Mouse (Mus musculus) C2C12 (cell line): ENCODE measurements around the gene Otud1. TPM values are rescaled to one million over a fixed set of nuclear protein-coding genes. Genes with fewer than 3 reads are reported as not detected.

Source experiments
- H3K27me3 ChIP-seq: one replicate; pipeline ENCODE4 v1.6.1; 2011; ENCODE audit not compliant: control insufficient read depth, insufficient read depth, insufficient read length
- H3K36me3 ChIP-seq: one replicate; pipeline ENCODE4 v1.6.1; 2011; ENCODE audit not compliant: control insufficient read depth, insufficient read depth
- H3K4me3 ChIP-seq: one replicate; pipeline ENCODE4 v1.5.1; 2011; ENCODE audit warnings: mild to moderate bottlenecking, control low read depth; ENCODE audit not compliant: poor library complexity, insufficient read depth, severe bottlenecking
- H3K79me2 ChIP-seq: one replicate; pipeline ENCODE4 v1.6.1; 2011; ENCODE audit not compliant: control insufficient read depth, insufficient read depth
- H3K79me3 ChIP-seq: one replicate; pipeline ENCODE4 v1.6.1; 2011; ENCODE audit warnings: low read depth, control low read depth
- H3ac ChIP-seq: one replicate; pipeline ENCODE3; 2011; ENCODE audit warnings: low read depth; ENCODE audit not compliant: control insufficient read depth, insufficient read length
- CEBPB ChIP-seq: IDR thresholded peaks from one replicate; pipeline ENCODE4 v1.6.1; 2011; ENCODE audit warnings: low read depth, mild to moderate bottlenecking, control low read depth, moderate library complexity
- CTCF ChIP-seq: IDR thresholded peaks from one replicate; pipeline ENCODE4 v1.5.1; 2011; ENCODE audit not compliant: control insufficient read depth, insufficient read depth, insufficient read length
- FOSL1 ChIP-seq: IDR thresholded peaks from one replicate; pipeline ENCODE4 v1.8.0; 2011; ENCODE audit warnings: mild to moderate bottlenecking, low read length; ENCODE audit not compliant: poor library complexity, insufficient read depth, severe bottlenecking
- MAX ChIP-seq: IDR thresholded peaks from one replicate; pipeline ENCODE4 v1.6.1; 2011; ENCODE audit warnings: mild to moderate bottlenecking, control low read depth
- MYOD1 ChIP-seq: IDR thresholded peaks from one replicate; pipeline ENCODE4 v1.6.1; 2011; ENCODE audit warnings: low read depth; ENCODE audit not compliant: control insufficient read depth, insufficient read length
- MYOG ChIP-seq: IDR thresholded peaks from one replicate; pipeline ENCODE4 v1.6.1; 2011; ENCODE audit not compliant: control insufficient read depth, insufficient read length; ENCODE audit errors: extremely low read depth
- USF1 ChIP-seq: IDR thresholded peaks from one replicate; pipeline ENCODE4 v1.6.1; 2011; ENCODE audit warnings: low read depth, mild to moderate bottlenecking, control low read depth, moderate library complexity
- polyA plus RNA-seq: library from polyadenylated mRNA; unstranded; fragments of >200 nt; fragmentation: generic; extraction: Trizol; gene quantifications from one replicate; pipeline ENCODE4 v1.2.1, GENCODE M21; 2012; ENCODE audit warnings: missing spikeins

Gene Otud1
- polyA plus RNA-seq, 1 experiment, result 1.6 TPM

DNA sequence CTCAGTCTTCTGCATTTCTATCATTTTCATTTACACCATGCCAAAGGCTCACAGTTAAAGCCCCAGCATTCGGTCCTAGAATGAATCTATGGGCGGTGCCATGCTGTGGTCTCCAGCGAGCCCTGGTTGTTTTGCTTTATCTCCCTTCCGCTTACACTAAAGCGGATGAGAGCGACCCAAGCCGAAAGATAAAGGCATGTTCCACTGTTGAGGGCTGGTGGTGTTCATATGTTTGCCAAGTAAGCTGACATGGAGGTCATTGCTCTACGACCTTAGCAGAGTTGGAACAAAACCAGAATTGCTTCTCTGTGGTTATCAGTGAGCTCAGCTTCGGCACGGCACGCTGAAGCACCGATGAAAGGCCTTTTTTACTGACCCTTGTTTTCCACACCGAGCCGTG is 32.5 kb downstream of the Otud1 start:
- no peak for TF ChIP-seq CEBPB
- TF ChIP-seq USF1, result no peak
- no peak for TF ChIP-seq MAX
- no peak for TF ChIP-seq MYOG
- no peak for TF ChIP-seq FOSL1
- TF ChIP-seq MYOD1, result no peak
- TF ChIP-seq CTCF, result no peak
- Histone ChIP-seq H3K4me3 (no peak overlapping the region), H3K79me3 (no peaks in the 10 kb centered on the region), H3ac (no peak overlapping the region), H3K79me2 (no peaks in the 10 kb centered on the region), H3K27me3 (no peaks in the 10 kb centered on the region), H3K36me3 (no peaks in the 10 kb centered on the region)

DNA sequence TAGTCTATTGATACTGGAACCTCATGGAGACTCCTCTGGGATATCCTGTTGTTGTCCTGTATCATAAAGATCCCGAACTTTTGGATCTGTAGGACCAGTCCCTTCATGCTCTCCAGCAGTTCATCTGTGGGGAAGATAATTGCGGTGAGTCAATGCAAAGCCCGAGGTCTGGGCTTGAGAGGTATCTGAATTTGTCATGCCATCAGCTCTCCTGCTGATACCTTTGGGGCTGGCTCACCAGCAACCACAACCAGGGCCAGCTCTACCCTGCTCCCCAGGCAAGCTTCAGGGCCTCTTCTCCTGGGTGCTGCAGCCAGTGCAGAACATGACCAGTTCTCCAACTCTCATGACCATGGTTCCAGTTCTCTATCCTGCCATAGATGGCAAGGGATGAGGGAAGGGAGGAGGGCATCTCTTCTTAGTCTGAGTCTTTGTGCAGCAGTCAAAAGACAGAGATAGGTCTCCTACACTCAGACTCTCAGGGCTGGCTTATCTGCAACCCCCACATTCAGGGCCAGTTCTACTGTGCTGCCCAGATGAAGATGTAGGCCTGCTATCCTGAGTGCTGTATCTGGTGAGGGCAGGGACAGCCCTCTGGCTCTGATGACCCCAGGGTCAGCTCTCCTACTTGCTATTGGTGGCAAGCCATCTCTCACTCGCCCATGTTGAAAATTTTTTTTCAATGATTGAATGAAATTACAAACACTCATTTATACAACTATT is 42.2 kb downstream of the Otud1 start:
- Histone ChIP-seq H3K79me2 (no peaks in the 10 kb centered on the region), H3K4me3 (no peak overlapping the region), H3K79me3 (no peaks in the 10 kb centered on the region), H3K27me3 (no peaks in the 10 kb centered on the region), H3ac (no peak overlapping the region), H3K36me3 (no peaks in the 10 kb centered on the region)
- TF ChIP-seq FOSL1, result no peak
- TF ChIP-seq MAX, result no peak
- TF ChIP-seq CEBPB, result no peak

DNA sequence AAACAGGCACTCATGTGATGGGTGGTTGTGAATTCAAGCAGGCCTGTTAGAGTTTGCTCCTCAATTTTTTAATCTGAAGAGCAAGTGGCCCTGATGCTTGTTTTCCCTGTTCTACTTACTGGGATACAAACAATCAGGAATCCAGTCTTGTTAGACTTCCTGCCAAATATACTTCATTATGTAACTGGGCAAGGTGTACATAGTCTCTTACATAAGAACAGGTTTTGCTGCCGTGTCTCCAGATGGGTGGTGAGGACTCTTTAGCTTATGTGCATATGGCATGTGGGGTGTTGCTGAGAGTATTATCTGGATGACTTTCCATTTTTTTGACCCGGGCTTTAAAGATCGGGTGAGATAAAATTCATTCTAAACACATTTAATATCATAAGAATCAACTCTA is 43.8 kb downstream of the Otud1 start:
- Histone ChIP-seq H3K27me3 (no peaks in the 10 kb centered on the region), H3ac (no peak overlapping the region), H3K36me3 (no peaks in the 10 kb centered on the region), H3K4me3 (no peak overlapping the region), H3K79me2 (no peaks in the 10 kb centered on the region), H3K79me3 (no peaks in the 10 kb centered on the region)
- TF ChIP-seq CTCF (no peak), MYOG (no peak), CEBPB (no peak), FOSL1 (no peak), USF1 (no peak)

DNA sequence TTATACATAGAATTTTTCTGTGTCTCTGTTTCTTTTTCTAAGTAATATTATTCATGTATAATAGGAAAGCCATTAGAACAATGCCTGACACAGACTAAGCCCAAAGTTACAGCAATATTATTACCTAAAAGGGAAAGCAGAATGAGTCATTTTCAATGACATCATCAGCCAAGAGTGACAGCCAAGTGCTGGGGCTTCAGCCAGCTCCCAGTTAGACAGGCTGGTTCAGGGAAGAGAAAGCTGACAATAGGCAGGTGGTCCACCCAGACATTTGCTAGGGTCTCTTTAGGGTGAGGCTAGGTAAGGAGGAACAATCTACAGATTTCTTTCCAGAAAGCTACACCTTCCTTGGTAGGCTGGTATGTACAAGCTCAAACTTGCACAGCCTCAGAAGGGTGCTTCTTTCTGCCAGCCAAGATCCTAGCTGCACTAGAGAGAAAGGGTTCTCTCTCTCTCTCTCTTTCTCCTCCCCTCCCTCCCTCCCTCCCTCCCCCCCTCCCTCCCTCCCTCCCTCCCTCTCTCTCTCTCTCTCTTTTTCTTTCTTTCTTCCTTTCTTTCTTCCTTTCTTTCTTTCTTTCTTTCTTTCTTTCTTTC is 45.6 kb downstream of the Otud1 start:
- Histone ChIP-seq H3K36me3 (no peaks in the 10 kb centered on the region), H3K4me3 (no peak overlapping the region), H3K27me3 (no peaks in the 10 kb centered on the region), H3ac (no peak overlapping the region), H3K79me2 (no peaks in the 10 kb centered on the region), H3K79me3 (no peaks in the 10 kb centered on the region)
- TF ChIP-seq CEBPB, result peak; percentile 12
- no peak for TF ChIP-seq MAX

DNA sequence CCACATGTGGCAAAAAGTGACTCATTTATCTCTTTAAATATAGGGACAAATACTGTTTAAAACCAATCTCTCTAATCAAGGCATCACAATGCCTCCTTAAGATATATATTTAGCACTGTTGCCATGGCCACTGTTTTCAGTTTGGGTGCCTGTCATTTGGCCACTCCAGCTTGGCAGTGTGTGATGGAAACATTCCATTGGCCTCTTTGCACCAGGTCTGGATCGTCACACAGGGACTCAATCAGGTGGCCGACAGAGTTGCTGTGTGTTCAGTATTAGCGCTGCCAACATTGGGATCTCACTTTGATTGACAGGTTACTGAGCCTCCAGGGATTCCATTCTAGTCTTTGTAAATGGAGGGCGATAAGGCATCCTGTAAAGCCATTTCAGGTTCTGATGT is 46.1 kb downstream of the Otud1 start:
- no peaks in the 10 kb centered on the region for H3K79me3 ChIP-seq
- no peak overlapping the region for H3K4me3 ChIP-seq
- H3K79me2 ChIP-seq, result no peaks in the 10 kb centered on the region
- no peak overlapping the region for H3ac ChIP-seq
- H3K27me3 ChIP-seq, result no peaks in the 10 kb centered on the region
- no peak for TF ChIP-seq MYOD1
- TF ChIP-seq MYOG, result no peak
- no peak for TF ChIP-seq USF1
- TF ChIP-seq CTCF, result no peak
- TF ChIP-seq CEBPB, result no peak
- TF ChIP-seq MAX, result no peak
- no peak for TF ChIP-seq FOSL1
- no peaks in the 10 kb centered on the region for H3K36me3 ChIP-seq

DNA sequence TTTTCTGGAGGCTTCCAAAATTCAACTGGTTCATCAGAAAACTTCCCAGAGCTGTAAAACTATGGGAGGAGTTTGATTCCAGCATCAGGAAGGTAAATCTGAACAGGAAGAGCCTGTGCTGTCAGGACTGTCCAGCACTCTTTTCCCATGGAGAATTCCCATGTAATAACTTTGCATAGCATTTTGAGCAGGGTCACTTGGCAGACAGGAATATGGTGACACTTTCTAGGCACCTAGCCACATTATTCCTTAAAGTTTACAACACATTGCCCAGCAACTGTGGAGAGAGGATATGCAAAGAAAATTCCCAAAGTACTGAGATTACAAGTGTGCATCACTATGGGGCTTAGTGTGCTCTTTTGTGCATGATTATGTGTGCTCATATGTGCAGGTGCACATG is 46.7 kb downstream of the Otud1 start:
- H3K36me3 ChIP-seq, result no peaks in the 10 kb centered on the region
- no peak for TF ChIP-seq FOSL1
- no peaks in the 10 kb centered on the region for H3K79me2 ChIP-seq
- no peak overlapping the region for H3ac ChIP-seq
- H3K79me3 ChIP-seq, result no peaks in the 10 kb centered on the region
- H3K27me3 ChIP-seq, result no peaks in the 10 kb centered on the region
- H3K4me3 ChIP-seq, result no peak overlapping the region
